Mouse (Mus musculus) spleen, postnatal 10 days (tissue): Measurements from ENCODE around the gene Astl.
"Not testable (repeated sequence)": the region's sequence is repeated elsewhere in the genome, so short reads cannot be mapped to it uniquely, and the experiment has no call there.

Experiments
- DNase-seq, 2 experiments: peaks; one replicate each; pipeline ENCODE4 v3.0.0; 2021 to 2022; ENCODE audit warnings: low spot score in 2 of 2

Gene Astl

DNA sequence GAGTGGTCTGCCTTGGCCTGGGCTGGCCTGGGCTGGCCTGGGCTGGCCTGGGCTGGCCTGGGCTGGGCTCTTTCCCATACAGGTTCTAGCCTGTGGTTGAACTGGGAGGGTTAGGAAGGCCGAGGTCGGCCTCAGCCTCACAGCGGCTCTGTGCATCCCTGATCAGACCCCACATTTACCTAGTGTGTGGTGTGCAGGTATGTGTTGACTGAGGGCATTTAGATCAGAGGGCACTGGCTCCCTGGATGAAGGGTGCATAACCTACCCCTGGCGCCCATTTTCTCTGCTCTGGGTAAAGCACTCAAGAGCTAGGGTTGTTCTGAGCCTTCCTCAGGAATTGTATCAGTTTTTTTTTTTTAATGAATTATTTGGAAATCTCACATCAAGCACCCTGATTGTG is at the start of gene Astl:
TSS of gene Astl (plus strand) at position 224 of the 400 bp plus-strand sequence.
- DNase-seq: no peak

GRCm38 (mm10) chr2:127292250-127292649 is 46.2 kb upstream of the Astl start:
- DNase-seq: no peak

DNA sequence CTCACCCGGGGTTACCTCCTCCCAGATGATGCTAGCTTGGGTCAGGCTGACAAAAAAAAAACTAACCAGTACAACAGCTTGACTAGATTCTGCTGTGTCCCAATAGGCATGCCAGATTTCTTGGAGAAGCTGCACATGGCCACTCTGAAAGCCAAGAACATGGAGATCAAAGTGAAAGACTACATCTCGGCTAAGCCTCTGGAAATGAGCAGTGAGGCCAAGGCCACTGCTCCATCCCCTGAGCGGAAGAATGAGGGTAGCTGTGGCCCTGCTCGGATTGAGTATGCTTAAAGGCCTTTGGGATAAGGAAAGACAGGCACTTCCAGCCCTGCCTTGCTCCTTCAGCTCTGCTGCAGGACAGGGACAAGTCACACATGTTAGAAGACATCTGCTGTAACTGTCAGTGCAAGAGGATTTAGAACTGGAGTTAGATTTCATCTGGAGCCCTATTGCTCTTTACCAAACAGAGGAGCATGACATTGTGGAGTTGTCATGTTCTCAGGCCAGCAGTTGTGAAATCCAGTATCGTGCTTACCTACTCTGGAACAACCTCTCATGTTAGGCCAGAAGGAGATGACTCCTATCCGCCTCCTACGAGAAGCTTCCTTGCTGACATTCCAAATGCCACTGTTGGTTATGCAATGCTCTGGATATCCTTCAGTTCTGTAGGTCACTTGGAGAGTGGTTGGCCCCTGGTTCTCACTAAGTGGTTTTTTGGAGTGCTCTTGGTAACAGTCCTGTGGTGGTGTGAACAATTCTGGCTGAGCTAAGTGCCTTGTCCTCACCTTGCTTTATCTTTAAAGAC is 41.2 kb upstream of the Astl start:
- no peak for DNase-seq

GRCm38 (mm10) chr2:127298056-127298455 is 40.4 kb upstream of the Astl start:
- DNase-seq: no peak

DNA sequence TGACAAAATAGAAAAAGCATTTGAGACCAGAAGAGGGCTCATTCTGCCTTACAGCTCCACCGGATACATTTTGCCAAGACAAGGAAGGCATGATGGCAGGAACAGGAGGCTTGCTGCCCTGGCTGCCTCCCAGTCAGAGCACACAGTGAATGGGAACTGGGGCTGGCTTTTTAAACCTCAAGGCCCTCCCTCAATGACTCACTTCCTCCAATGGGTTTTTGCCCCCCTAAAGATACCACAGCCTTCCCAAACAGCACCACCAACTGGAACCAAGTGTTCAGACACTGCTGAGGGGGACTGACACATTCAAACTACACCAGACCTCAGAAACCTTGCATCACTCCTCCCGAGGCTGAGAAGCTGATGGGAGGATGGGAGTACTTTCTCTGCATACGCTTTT is 37.7 kb upstream of the Astl start:
- no peak for DNase-seq

GRCm38 (mm10) chr2:127301883-127302282 is 36.6 kb upstream of the Astl start:
- no peak for DNase-seq

GRCm38 (mm10) chr2:127304192-127304591 is 34.2 kb upstream of the Astl start:
- DNase-seq: not testable (repeated sequence)

GRCm38 (mm10) chr2:127304609-127305210 is 33.7 kb upstream of the Astl start:
- DNase-seq: no peak

GRCm38 (mm10) chr2:127306123-127306522 is 32.3 kb upstream of the Astl start:
- DNase-seq: no peak

DNA sequence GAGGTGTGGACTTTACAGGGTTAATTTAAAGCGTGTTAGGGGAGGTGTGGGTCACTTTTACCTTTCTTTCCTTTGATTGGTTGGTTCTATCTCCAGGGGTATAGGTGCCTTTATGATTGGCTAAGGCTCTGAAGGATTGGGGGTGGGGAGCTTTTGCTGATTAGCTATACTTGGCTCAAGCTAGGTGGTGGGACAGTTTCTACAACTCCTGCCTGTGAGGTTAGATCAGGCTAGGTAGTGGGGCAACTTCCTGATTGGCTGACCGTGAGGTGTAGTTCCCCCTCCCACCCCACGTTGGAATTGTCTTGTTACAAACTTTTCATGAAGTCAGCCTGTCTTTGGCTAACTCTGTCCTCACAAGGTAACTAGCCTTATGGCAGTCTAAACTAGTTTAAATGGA is 31.3 kb upstream of the Astl start:
- no peak for DNase-seq

GRCm38 (mm10) chr2:127308660-127309059 is 29.8 kb upstream of the Astl start:
- no peak for DNase-seq

DNA sequence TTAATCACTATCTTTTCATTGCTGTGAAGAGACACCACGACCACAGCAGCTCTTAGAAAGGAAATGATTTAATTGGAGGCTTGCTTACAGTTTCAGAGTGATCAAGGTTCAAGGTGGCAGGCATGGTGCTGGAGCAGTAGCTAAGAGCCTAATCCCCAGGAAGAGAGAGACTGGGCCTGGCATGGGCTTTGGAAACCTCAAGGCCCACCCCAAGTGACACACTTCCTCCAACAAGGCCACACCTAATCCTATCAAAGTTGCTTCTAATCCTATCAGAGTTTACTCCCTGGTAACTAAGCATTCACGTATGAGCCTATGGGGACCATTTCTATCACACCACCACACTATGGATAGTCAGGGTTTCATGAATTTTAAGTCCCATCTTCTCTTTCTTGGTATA is 28.2 kb upstream of the Astl start:
- no peak for DNase-seq

- DNase-seq: no peak
Observed at GRCm38 (mm10) chr2:127310685-127311084, 27.8 kb upstream of the Astl start.

- DNase-seq: no peak
Observed at GRCm38 (mm10) chr2:127311193-127311592, 27.2 kb upstream of the Astl start.

DNA sequence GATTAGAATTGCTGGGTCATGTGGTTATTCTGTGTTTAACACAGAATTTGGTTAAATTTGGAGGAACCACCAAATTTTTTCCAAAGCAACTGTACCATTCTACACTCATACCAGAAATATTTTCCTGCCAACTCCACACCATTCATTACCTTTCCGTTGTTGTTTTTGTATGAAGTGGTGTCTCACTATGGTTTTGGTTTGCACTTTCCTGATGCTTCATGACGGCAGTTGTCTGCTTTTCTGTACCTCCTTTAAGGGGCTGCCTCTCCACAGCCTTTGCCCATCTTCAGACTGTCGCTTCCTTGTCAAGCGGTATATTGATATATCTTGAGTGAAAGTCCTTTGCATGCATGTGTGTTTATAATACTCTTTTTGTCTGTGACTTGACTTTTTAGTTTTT is 25.6 kb upstream of the Astl start:
- DNase-seq: no peak

DNA sequence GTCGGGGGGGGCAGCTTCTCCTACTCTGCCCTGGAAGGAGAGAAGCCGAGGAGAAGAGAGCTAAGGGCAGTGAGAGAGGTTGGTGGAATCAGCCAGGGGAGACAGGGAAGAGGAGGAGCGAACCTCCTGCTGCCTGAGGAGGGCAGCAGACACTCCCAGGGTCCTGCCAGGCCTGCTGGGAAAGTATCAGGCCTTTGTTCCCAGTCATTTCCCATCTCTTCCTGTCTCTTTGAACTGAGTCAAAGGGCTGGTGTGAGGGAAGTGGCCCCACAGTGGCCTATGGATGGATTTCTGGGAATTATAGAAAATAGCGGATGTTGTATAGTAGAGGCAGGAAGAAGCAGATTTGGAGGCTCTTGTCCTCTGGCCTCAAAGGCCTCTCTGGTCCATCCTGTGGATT is 24.6 kb upstream of the Astl start:
- DNase-seq: no peak

DNA sequence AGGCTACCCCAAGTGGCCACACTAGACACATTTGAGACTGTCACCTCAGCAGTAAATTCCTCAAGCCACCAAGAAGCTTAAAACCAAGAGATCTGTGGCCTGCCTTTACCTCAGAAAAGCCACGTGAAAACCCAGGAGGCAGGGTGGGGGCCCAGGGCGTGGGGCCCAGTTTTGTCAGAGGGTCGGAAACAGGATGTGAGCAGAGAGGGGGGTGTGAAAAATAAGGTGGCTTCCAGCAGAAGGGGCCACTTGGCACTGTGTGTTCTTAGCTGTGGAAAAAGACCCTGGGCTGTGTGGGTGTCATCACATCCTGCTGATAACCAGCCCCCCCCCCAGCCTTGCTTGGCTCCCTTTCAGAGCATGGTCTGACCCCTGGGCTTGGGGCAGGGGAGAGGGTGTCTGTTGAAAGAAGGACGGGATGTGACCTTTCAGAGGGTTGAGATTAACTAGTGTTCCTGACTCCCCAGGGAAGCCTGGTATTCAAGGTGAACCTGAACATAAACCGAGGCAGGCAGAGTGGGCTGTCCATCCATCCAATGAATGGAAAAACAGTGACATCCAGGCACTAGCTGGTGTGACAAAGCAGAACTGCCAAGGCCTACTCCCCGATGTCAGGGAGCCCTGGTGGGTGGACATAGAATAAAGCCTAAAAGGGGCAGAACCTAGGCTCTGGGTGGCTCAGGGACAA is 23.8 kb upstream of the Astl start:
- peak in 1 of 2 experiments; percentile 70 for DNase-seq

DNA sequence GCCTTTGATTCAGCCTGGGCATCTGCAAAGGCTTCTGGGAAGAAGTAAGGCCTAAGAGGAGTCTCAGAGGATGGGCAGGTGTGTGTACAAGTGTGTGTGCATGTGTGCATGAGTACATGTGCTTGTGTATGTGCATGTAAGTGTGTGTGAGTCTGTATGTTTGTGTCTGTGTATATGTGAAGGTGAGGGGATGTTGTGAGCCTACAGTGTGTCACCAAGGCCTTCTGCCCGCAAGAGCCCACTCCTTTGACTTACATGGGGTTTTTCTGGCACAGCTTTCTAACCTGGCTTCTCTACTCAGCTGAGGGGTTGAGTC is 23.3 kb upstream of the Astl start:
- DNase-seq: no peak

DNA sequence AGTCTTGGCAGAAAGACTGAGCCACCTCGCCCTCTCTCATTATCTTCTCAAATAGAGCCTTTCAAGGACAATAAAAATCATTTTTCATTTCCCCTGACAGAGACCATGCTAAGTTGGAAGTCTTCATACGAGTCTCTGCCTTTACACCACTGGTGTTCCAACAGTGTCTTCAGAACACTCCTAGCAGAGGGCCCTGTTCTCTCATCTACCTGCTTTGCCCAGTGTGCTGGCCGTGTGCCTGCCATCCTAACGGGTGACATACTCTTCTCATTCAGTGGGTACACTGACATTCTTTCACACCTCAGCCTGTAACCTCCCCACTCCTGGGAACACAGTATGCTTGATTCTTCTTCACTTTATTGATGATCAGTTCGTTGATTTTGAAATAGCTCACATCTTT is 22.0 kb upstream of the Astl start:
- no peak for DNase-seq

DNA sequence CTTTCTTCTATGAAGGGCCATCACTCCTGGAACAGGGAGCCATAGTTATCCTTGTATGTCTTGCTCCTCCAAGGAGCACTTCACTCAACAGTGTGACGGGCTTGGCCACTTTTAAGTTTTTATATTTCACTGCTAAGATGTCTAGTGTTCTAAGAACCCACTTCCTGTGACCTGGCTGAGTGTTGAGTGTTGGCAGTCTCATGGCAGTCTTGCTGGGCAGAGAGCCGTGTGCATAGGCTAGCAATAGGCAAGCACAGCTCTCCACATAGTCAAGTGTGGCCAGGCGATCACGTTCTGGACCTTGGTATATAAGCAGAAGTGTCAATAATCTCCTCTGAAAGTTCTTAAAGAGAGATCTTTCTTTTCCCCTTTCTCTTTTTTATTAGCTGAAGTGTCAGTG is 20.3 kb upstream of the Astl start:
- DNase-seq: no peak

DNA sequence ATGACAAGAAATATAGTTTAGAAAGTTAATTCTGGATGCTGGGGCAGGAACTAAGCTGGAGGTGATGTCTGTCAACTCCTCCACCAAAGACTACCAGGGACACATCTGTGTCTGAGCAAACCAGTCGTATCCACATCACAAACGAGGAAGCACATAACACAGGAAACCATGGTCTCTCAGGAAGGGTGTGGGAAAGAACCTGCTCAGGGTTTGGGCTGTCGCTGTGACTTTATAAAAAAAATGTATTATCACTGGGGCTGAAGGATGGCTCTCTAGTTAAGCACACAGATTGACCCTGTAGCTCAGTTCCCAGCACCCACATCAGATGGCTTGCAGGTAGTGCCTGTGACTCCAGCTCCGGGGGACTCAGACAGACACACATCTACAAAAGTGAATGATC is 19.4 kb upstream of the Astl start:
- no peak for DNase-seq

DNA sequence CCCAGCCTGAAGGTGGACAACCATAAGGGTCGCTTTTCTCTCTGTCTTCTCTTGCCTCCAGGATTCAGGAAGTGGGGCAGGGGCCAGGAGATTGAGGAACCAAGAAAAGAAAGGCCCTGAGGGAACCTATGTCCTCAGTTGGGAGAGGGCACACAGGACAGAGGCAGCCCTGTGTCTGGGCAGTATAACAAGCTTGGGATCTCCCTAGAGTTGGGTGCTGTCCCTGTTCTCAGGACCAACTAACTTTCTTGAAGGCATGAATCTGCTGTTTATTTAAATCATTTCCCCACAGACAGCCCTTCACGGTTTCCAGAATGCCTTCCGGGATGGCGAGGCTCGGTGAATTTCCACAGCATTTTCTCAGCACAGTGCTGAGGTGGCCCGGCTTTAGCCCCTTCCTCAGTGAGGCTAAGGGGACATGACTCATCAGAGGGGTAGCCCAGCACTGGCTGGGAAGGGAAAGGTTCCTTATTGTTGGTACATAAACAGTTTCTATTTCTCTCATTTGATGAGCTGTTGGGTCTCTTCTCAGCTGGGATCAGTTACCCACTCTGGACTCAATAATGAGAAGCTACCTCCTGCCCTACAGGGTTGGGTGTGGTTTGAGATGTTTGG is 15.7 kb upstream of the Astl start:
- DNase-seq: no peak

DNA sequence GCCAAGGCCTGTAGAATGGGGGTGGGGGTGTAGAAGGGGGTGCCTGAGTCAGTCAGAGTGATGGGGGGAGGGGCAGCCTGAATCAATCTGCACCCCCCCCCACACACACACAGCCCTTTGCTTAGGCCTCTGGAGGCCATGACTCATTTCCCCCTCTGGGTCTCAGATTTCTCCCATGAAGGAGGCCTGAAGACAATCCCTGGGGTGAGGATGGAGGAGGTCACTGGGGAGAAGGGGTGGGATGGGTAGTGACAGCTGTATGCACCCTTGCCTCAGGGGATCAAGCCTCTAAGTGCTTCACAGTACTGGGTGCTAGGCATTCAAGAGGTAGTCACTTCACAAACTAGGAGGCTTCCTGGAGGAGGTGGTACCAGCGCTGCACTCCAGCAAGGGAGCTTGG is 14.8 kb upstream of the Astl start:
- no peak for DNase-seq
